Mouse (Mus musculus) forebrain, embryonic 10.5 days (tissue): ENCODE results near the gene Cdk14. TPM values are rescaled to one million over a fixed set of nuclear protein-coding genes. Genes with fewer than 3 reads are reported as not detected.

Source experiments
- DNase-seq: peaks from one replicate; pipeline ENCODE4 v3.0.0-alpha.2; 2017; ENCODE audit warnings: low spot score; ENCODE audit errors: extremely low spot score
- H3K27ac ChIP-seq: fragments of 300-500 bp; sonication (generic); 2 replicates; pipeline ENCODE4 v1.5.1; 2016; ENCODE audit warnings: mild to moderate bottlenecking
- H3K27me3 ChIP-seq: fragments of 300-500 bp; sonication (generic); 2 replicates; pipeline ENCODE4 v1.6.1; 2016; ENCODE audit warnings: mild to moderate bottlenecking; ENCODE audit not compliant: poor library complexity, severe bottlenecking
- H3K36me3 ChIP-seq: fragments of 300-500 bp; sonication (generic); replicated peaks from 2 replicates; pipeline ENCODE4 v1.6.1; 2016; ENCODE audit warnings: mild to moderate bottlenecking, moderate library complexity
- H3K4me1 ChIP-seq: fragments of 300-500 bp; sonication (generic); 2 replicates; pipeline ENCODE4 v1.6.1; 2016
- H3K4me3 ChIP-seq: fragments of 300-500 bp; sonication (generic); 2 replicates; pipeline ENCODE4 v1.5.1; 2016; ENCODE audit warnings: mild to moderate bottlenecking, moderate library complexity
- H3K9me3 ChIP-seq: fragments of 300-500 bp; sonication (generic); 2 replicates; pipeline ENCODE4 v1.6.1; 2016; ENCODE audit warnings: mild to moderate bottlenecking, moderate library complexity
- WGBS: fragments of 180-500 bp; shearing (Covaris S2); methylation state at CpG from one replicate; pipeline ENCODE4 v1.1.7; 2016; 5-methylcytosine and 5-hydroxymethylcytosine counted together
- polyA plus RNA-seq: library from polyadenylated mRNA; unstranded; fragments of >200 nt; fragmentation: Nextera tagmentation; extraction: Ambion mirVana; gene quantifications from 2 replicates; pipeline ENCODE4 v1.2.1, GENCODE M21; 2016

The Cdk14 gene
- polyA plus RNA-seq, 1 experiment from 2014 or later = 9.5 TPM

DNA sequence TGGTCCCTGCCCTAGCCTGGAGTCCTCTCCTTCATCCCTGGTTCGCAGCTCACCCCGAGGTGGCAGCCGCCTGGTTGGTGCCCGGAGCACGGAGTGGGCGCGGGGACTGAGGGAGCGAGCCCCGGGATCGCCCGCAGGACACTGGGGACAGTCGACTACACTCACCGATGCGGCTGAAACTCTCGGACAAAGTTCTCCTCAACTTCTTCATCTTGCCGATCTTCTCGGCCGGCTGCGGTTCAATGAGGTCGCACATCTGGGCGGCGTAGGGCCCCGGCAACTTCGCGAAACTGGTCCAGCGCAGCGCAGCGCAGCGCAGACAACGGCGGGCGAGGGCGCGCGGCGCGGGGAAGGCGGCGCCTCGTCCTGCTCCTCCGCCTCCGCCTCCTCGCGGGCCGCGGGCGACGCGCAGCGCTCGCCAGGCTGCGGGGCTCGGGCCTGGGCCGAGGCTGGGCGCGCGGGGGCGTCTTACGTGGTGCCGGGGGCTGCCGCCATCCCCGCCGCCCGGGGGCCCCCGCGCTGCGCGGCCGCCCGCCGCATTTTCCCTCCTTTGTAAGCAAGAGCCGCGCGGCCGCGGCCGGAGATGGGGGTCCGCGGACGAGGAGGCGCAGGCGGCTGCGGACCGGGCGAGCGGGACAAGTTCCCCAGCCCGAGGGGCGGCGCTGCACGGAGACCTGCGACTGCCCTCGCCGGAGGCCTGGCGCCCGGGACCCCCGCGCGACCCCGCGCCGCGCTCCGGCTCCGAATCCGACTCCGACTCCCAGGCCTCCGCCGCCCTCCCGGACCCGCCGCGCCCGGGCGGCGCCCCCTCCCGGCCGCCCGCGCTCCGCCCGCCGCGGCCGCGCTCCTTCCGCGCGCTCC is 40.0 kb downstream of the Cdk14 start:
- Histone ChIP-seq H3K27ac (peak overlapping the region; percentile 95), H3K36me3 (no peaks in the 10 kb centered on the region), H3K4me1 (peaks cover 15% of the 10 kb centered on the region), H3K9me3 (no peaks in the 10 kb centered on the region), H3K4me3 (peak overlapping the region; percentile 74), H3K27me3 (peaks cover 5% of the 10 kb centered on the region; the same call in 1 of the 2 replicates)
- under 1% methylated on average over 120 of the region's 128 CpGs for WGBS
- peak; percentile 67 for DNase-seq

GRCm38 (mm10) chr5:5379501-5379869 is 40.6 kb downstream of the Cdk14 start:
- peaks cover 5% of the 10 kb centered on the region; the same call in 1 of the 2 replicates for H3K27me3 ChIP-seq
- 1% methylated on average over 14 of the region's 14 CpGs for WGBS
- DNase-seq = no peak
- peak overlapping the region; percentile 95 for H3K27ac ChIP-seq
- H3K9me3 ChIP-seq = no peaks in the 10 kb centered on the region
- no peaks in the 10 kb centered on the region for H3K36me3 ChIP-seq
- peaks cover 15% of the 10 kb centered on the region for H3K4me1 ChIP-seq
- peak overlapping the region; percentile 74 for H3K4me3 ChIP-seq

DNA sequence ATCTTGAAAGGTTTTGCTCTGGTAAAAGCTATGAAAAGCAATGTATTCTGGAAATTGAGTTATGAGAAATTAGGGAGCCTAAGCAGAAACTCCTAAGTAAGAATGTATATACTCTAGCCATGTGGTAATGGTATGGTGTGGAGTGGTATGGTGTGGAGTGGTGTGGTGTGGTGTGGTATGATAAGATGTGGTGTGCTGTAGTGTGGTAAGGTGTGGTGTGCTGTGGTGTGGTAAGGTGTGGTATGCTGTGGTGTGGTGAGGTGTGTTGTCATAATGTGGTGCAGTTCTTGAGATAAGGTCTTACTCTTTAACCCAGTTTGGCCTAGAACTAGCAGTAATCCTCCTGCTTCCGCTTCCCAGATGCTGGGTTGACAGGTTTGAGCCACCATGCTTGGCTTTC is 45.7 kb downstream of the Cdk14 start:
- WGBS = 97% methylated on average over 1 of the region's 1 CpGs
- Histone ChIP-seq H3K27me3 (no peaks in the 10 kb centered on the region), H3K4me1 (peaks cover 35% of the 10 kb centered on the region), H3K36me3 (no peaks in the 10 kb centered on the region), H3K4me3 (no peak overlapping the region), H3K9me3 (no peaks in the 10 kb centered on the region), H3K27ac (no peak overlapping the region)
- DNase-seq = no peak

- Histone ChIP-seq H3K4me1 (peaks cover 29% of the 10 kb centered on the region), H3K4me3 (no peak overlapping the region), H3K27ac (no peak overlapping the region), H3K9me3 (no peaks in the 10 kb centered on the region), H3K36me3 (no peaks in the 10 kb centered on the region), H3K27me3 (no peaks in the 10 kb centered on the region)
- WGBS = 75% methylated on average over 7 of the region's 7 CpGs
- DNase-seq = no peak
Measured at GRCm38 (mm10) chr5:5373541-5373940, 46.6 kb downstream of the Cdk14 start.

GRCm38 (mm10) chr5:5372936-5373335 is 47.2 kb downstream of the Cdk14 start:
- H3K27me3 ChIP-seq = no peaks in the 10 kb centered on the region
- H3K4me1 ChIP-seq = peaks cover 24% of the 10 kb centered on the region
- 66% methylated on average over 5 of the region's 5 CpGs for WGBS
- no peak overlapping the region for H3K4me3 ChIP-seq
- H3K9me3 ChIP-seq = no peaks in the 10 kb centered on the region
- no peaks in the 10 kb centered on the region; the same call in 1 of the 2 replicates for H3K36me3 ChIP-seq
- H3K27ac ChIP-seq = no peak overlapping the region
- no peak for DNase-seq

DNA sequence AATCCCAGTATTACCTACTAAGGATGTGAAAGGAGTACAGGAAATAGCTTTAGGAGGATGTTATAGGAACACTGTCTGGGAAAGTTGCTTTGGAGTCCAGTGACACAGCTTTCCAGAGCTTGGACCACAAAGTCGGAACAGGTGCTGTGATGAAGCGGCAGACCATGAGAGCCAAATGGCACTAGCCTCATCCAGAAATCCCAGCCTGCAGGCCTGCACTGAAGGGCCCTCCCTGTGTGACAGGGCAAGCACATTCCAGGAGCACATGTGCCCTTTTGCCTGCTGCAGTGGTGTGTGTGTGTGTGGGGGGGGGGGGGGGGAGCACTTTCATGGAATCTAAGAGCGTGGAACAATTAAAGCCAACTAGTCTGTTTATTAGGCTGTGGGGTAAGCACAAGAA is 47.8 kb downstream of the Cdk14 start:
- no peak overlapping the region for H3K4me3 ChIP-seq
- 85% methylated on average over 3 of the region's 3 CpGs for WGBS
- H3K27ac ChIP-seq = no peak overlapping the region
- H3K4me1 ChIP-seq = peaks cover 24% of the 10 kb centered on the region
- no peak for DNase-seq
- no peaks in the 10 kb centered on the region for H3K27me3 ChIP-seq
- H3K9me3 ChIP-seq = no peaks in the 10 kb centered on the region
- H3K36me3 ChIP-seq = no peaks in the 10 kb centered on the region; the same call in 1 of the 2 replicates

GRCm38 (mm10) chr5:5370322-5371082 is 49.6 kb downstream of the Cdk14 start:
- Histone ChIP-seq H3K27ac (no peak overlapping the region), H3K4me3 (no peak overlapping the region), H3K4me1 (peaks cover 24% of the 10 kb centered on the region), H3K36me3 (peaks cover 8% of the 10 kb centered on the region; the same call in 1 of the 2 replicates), H3K9me3 (no peaks in the 10 kb centered on the region), H3K27me3 (no peaks in the 10 kb centered on the region)
- WGBS = 87% methylated on average over 4 of the region's 4 CpGs
- no peak for DNase-seq

DNA sequence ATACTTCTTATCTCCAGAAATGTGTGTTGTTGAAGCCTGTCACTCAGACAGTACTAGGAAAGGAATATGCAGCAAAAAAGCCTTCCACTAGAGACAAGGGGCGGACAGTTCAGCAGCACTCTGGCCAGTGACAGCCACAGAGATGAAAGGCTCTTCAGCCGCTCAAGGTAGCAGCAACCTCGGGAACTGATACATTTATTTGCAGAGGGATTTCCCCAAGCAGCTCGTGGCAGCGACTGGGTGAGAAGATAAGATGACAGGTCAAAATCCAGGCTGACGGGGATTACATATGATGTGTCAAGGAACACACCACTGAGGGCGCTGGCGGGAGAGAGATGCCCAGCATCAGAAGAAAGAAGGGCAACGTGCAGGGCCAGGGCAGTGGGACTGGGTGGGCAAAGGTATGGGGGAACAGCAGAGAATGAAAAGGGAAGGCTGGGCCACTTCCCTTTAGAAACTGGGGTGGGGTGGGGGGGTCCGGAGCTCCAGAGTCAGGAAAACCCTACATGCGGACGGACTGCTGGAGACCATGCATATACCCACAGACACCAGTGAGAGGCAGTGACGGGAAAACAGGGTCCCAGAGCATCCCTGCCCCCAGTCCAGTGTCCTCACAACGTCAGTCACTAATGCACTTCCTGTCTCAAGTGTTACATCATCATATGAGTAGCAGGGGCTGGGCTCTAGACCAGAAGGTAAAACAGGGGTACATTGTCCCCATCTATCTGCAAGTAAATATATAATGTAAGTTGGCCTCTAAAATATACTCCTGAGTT is 51.5 kb downstream of the Cdk14 start:
- DNase-seq = no peak
- Histone ChIP-seq H3K27ac (no peak overlapping the region), H3K9me3 (no peaks in the 10 kb centered on the region), H3K36me3 (peaks cover 10% of the 10 kb centered on the region; the same call in 1 of the 2 replicates), H3K4me3 (no peak overlapping the region), H3K27me3 (no peaks in the 10 kb centered on the region), H3K4me1 (peaks cover 21% of the 10 kb centered on the region)
- 87% methylated on average over 14 of the region's 14 CpGs for WGBS

DNA sequence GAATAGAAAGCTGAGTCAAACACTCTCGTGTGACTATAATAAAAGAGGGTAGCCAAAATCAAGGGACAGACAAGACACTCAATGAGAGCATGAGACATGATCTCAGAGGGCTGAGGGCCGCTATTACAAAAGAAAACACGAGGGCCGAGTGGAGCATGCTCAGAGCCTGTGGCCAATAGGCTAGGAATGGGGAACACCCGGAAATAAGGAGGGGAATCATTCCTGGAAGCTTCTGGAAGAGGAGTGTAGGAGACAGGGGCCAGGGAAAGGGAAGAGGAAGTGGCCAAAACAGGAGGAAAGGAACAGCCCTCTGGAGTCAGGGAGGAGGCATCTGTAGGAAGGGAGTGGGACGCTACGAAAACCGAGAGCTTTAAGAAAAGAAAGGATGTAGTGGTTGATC is 52.6 kb downstream of the Cdk14 start:
- Histone ChIP-seq H3K36me3 (peaks cover 15% of the 10 kb centered on the region; the same call in 1 of the 2 replicates), H3K9me3 (no peaks in the 10 kb centered on the region), H3K4me3 (no peak overlapping the region), H3K27ac (no peak overlapping the region), H3K4me1 (peaks cover 11% of the 10 kb centered on the region), H3K27me3 (no peaks in the 10 kb centered on the region)
- no peak for DNase-seq
- WGBS = 93% methylated on average over 8 of the region's 8 CpGs

- no peak for DNase-seq
- Histone ChIP-seq H3K9me3 (peaks cover 5% of the 10 kb centered on the region; the same call in 1 of the 2 replicates), H3K4me3 (no peak overlapping the region), H3K36me3 (peaks cover 19% of the 10 kb centered on the region; the same call in 1 of the 2 replicates), H3K27ac (no peak overlapping the region), H3K27me3 (no peaks in the 10 kb centered on the region), H3K4me1 (no peaks in the 10 kb centered on the region)
- WGBS = 91% methylated on average over 14 of the region's 14 CpGs
Measured at GRCm38 (mm10) chr5:5365285-5366076, 54.6 kb downstream of the Cdk14 start.

DNA sequence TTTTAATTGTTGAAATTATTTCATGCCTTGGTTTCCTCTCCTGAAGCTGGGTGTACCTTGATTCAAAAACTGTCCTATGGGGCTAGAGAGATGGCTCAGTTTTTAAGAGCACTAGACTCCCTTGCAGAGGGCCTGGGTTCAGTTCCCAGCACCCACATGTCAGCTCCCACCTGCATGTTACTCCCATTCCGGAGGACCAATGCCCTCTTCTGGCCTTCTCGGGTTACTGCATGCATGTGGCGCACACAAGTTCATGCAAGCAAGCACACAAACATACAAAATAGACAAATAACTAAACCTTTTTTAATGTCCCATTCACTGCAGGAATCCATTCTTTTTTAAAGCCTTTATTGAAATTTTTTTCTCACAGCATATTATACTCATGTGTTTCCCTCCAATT is 58.4 kb downstream of the Cdk14 start:
- Histone ChIP-seq H3K4me1 (no peaks in the 10 kb centered on the region), H3K27me3 (no peaks in the 10 kb centered on the region), H3K9me3 (peaks cover 6% of the 10 kb centered on the region; the same call in 1 of the 2 replicates), H3K4me3 (no peak overlapping the region), H3K36me3 (peaks cover 15% of the 10 kb centered on the region; the same call in 1 of the 2 replicates), H3K27ac (no peak overlapping the region)
- 97% methylated on average over 3 of the region's 3 CpGs for WGBS
- DNase-seq = no peak

- 93% methylated on average over 5 of the region's 5 CpGs for WGBS
Measured at GRCm38 (mm10) chr5:5360338-5360737, 59.8 kb downstream of the Cdk14 start.

More at GRCm38 (mm10) chr5:5360338-5360737, 59.8 kb downstream of the Cdk14 start:
- Histone ChIP-seq H3K27ac (no peak overlapping the region), H3K27me3 (no peaks in the 10 kb centered on the region), H3K36me3 (peaks cover 11% of the 10 kb centered on the region; the same call in 1 of the 2 replicates), H3K4me1 (peaks cover 7% of the 10 kb centered on the region), H3K4me3 (no peak overlapping the region), H3K9me3 (peaks cover 6% of the 10 kb centered on the region; the same call in 1 of the 2 replicates)
- DNase-seq = no peak
